Comparison of ENCODE assay signal across 8 mouse cellular contexts in genomic region chr2:83723921-83724826, GRCm38 (mm10). TPM values are rescaled to one million over a fixed set of nuclear protein-coding genes. Genes with fewer than 3 reads are reported as not detected.
DNase-seq lines count a peak whose midpoint lies in the region; ATAC-seq lines count a peak whose summit lies in the region.

TSS of gene Itgav (plus strand) at chr2:83724397.

- ATAC-seq in hindbrain, embryonic 13.5 days (ENCODE audit: low FRiP score), result peak; percentile 95

- H3K36me3 ChIP-seq in hindbrain, embryonic 13.5 days, result no peaks in the 10 kb centered on the region

- H3K27ac ChIP-seq in hindbrain, embryonic 13.5 days, result peak within 1 kb of the TSS; percentile 87

- peak; percentile 83 for DNase-seq in MN1 (ENCODE audit: low spot score)
- peak; percentile 88 for DNase-seq in cerebellum, adult 9-11 months
- peak; percentile 84 to 88 for DNase-seq in frontal cortex, postnatal 36 days (ENCODE audit: low spot score in 2 of 2)
- peak; percentile 65 for DNase-seq in layer of hippocampus, postnatal 25 days (ENCODE audit: extremely low spot score in 1 of 2, low spot score in 1 of 2)
- peak; percentile 96 for DNase-seq in lung, postnatal 10 days
- peak; percentile 94 for DNase-seq in ovary, postnatal 10 days (ENCODE audit: low spot score)
- DNase-seq in thymus, postnatal 10 days (ENCODE audit: low spot score in 2 of 2), result peak; percentile 78 to 82

- peaks cover 21% of the 10 kb centered on the region for H3K4me1 ChIP-seq in hindbrain, embryonic 13.5 days (replicated peaks)

- 0 out of 2 replicates have a peak, but pooled peaks cover 2% of the 10 kb centered on the region for H3K27me3 ChIP-seq in hindbrain, embryonic 13.5 days

- H3K4me2 ChIP-seq in hindbrain, embryonic 13.5 days, result peak within 1 kb of the TSS; percentile 92

- H3K4me3 ChIP-seq in hindbrain, embryonic 13.5 days, result peak within 1 kb of the TSS; percentile 77

- H3K9ac ChIP-seq in hindbrain, embryonic 13.5 days, result peak within 1 kb of the TSS; percentile 86

- no peaks in the 10 kb centered on the region for H3K9me3 ChIP-seq in hindbrain, embryonic 13.5 days

- WGBS in hindbrain, embryonic 13.5 days, result under 1% methylated on average over 49 of the region's 84 CpGs

RNA-seq across cellular contexts. Expression of gene Itgav, which starts in this region (rescaled TPM):
- 20.1 and 27.2 TPM in 2 replicates for polyA plus RNA-seq in hindbrain, embryonic 13.5 days (2015; fragmentation: Nextera tagmentation; extraction: Ambion mirVana)
- total RNA-seq in layer of hippocampus, postnatal 25 days (2021), result 10 to 100 TPM; 47.7 to 56.4 TPM

Comparison
In these comparisons a context has a peak if more than half of its experiments do, and no peak if none do; other contexts are left out.
1. Peak in every context shown above with its lines: DNase-seq, ATAC-seq, H3K4me3 ChIP-seq and H3K27ac ChIP-seq.